Mouse (Mus musculus): ENCODE data around the gene Srm.

GRCm38 (mm10) chr4:148590421-148591170 lies 707 bp upstream of the Srm start:
- TF ChIP-seq CTCF (IDR thresholded peaks at IDR 0.05; ENCODE audit: low read depth, low read length) (no peak), POLR2A (IDR thresholded peaks at IDR 0.05; ENCODE audit: insufficient read depth, low read length) (no peak), EP300 (IDR thresholded peaks at IDR 0.05; ENCODE audit: insufficient read depth, low read depth, low read length) (no peak)

Measured in ES-Bruce4 (cell line).